Mouse (Mus musculus) embryonic facial prominence, embryonic 15.5 days (tissue): ENCODE measurements around the gene Gm13103. TPM values are rescaled to one million over a fixed set of nuclear protein-coding genes. Genes with fewer than 3 reads are reported as not detected.
"Not testable (repeated sequence)": the region's sequence is repeated elsewhere in the genome, so short reads cannot be mapped to it uniquely, and the experiment has no call there.

Experiments used
- ATAC-seq: fragments of 200-750 bp; cut with Nextera tagmentation; 2 replicates; pipeline ENCODE4 v1.8.0; 2017; ENCODE audit warnings: low read depth, moderate TSS enrichment; ENCODE audit not compliant: insufficient number of reproducible peaks, low FRiP score, low TSS enrichment
- H3K27ac ChIP-seq: fragments of 300-500 bp; sonication (generic); replicated peaks from 2 replicates; pipeline ENCODE4 v1.5.1; 2015; ENCODE audit warnings: mild to moderate bottlenecking, inconsistent platforms
- H3K27me3 ChIP-seq: fragments of 300-500 bp; sonication (generic); 2 replicates; pipeline ENCODE4 v1.6.1; 2015; ENCODE audit warnings: inconsistent platforms
- H3K36me3 ChIP-seq: fragments of 300-500 bp; sonication (generic); 2 replicates; pipeline ENCODE4 v1.6.1; 2015; ENCODE audit warnings: mild to moderate bottlenecking, inconsistent platforms
- H3K4me1 ChIP-seq: fragments of 300-500 bp; sonication (generic); 2 replicates; pipeline ENCODE4 v1.6.1; 2015; ENCODE audit warnings: inconsistent platforms
- H3K4me2 ChIP-seq: fragments of 300-500 bp; sonication (generic); replicated peaks from 2 replicates; pipeline ENCODE4 v1.6.1; 2015; ENCODE audit warnings: mild to moderate bottlenecking, inconsistent platforms
- H3K4me3 ChIP-seq: fragments of 300-500 bp; sonication (generic); replicated peaks from 2 replicates; pipeline ENCODE4 v1.5.1; 2015; ENCODE audit warnings: mild to moderate bottlenecking, inconsistent platforms
- H3K9ac ChIP-seq: fragments of 300-500 bp; sonication (generic); 2 replicates; pipeline ENCODE4 v1.6.1; 2015; ENCODE audit warnings: inconsistent platforms
- H3K9me3 ChIP-seq: fragments of 300-500 bp; sonication (generic); replicated peaks from 2 replicates; pipeline ENCODE4 v1.6.1; 2016; ENCODE audit warnings: inconsistent platforms
- WGBS: fragments of 180-500 bp; shearing (Covaris S2); methylation state at CpG from one replicate; pipeline ENCODE4 v1.1.7; 2015; 5-methylcytosine and 5-hydroxymethylcytosine counted together
- polyA plus RNA-seq: library from polyadenylated mRNA; unstranded; fragments of >200 nt; fragmentation: Nextera tagmentation; extraction: Ambion mirVana; gene quantifications from 2 replicates; pipeline ENCODE4 v1.2.1, GENCODE M21; 2015

Gm13103 gene
- not detected in 2 replicates for polyA plus RNA-seq

DNA sequence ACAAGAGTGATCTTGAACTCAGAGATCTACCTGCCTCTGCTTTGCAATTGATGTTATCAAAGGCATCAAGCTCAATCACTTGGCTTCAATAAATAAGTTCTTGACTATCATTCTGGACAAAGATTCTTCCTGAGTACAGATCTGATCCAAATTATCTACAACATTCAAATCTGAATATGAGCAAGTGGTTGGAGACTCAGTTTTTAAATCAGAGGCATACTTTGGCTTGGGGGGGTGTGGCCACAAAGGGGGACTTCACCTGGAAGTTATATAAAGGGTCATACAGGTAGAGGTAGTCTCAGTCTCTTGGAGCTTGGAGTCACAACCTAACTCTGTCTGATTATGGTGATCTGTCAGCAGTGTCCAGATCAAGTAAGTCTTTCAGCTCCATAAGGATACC, at the start of gene Gm13103:
TSS of gene Gm13103 (plus strand) at position 301 of the 400 bp plus-strand sequence.
- not testable (repeated sequence) for H3K9ac ChIP-seq, H3K27ac ChIP-seq, H3K36me3 ChIP-seq, H3K4me2 ChIP-seq, H3K27me3 ChIP-seq, H3K4me1 ChIP-seq, ATAC-seq, H3K4me3 ChIP-seq, H3K9me3 ChIP-seq

DNA sequence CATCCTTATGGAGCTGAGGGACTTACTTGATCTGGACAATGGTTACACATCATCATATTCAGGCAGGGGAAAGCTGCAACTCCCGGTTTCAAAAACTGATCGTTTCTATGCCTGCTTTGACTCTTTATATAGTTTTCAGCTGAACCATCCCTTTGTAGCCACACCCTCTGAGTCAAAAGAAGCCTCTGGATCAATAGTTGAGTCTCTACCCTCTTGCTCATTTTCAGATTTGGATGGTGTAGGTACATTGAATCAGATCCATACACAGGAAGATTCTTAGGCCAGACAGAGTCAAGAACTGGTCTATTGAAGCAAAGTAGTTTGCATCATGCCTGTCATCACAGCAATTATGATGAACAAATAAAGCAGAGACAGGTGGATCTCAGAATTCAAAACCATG, 30.3 kb upstream of the Gm13103 start, which contains the start of gene Gm13084:
TSS of gene Gm13084 (minus strand) at position 101 of the 400 bp plus-strand sequence.
- WGBS: 76% methylated on average over 2 of the region's 2 CpGs

DNA sequence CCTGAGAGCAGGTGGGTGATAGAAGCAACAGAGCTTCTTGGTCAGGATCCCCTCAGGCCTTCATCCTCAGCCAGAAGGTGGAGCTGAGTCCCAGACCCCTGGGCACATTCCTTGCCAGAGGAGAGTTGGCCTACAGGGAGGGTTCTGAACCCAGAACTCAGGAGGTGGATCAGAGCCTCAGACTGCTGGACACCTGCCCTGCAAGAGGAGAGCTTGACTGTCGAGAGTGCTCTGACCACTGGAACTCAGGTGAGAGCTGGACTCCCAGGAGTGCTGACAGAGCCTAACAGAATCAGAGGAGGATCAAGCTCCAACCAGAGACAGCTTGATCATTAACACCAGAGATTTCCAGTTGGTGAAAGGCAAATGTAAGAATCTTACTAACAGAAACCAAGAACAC, 36.1 kb downstream of the Gm13103 start:
- not testable (repeated sequence) for H3K9ac ChIP-seq, H3K27ac ChIP-seq, H3K4me3 ChIP-seq, H3K27me3 ChIP-seq, H3K4me1 ChIP-seq, H3K36me3 ChIP-seq, H3K9me3 ChIP-seq, ATAC-seq, H3K4me2 ChIP-seq
- 50% methylated on average over 1 of the region's 1 CpGs for WGBS

More for the DNA sequence above, 30.3 kb upstream of the Gm13103 start, which contains the start of gene Gm13084:
- Histone ChIP-seq H3K27ac (no peak within 1 kb of the TSS), H3K4me1 (no peaks in the 10 kb centered on the region), H3K9ac (no peak within 1 kb of the TSS), H3K9me3 (peaks cover 5% of the 10 kb centered on the region; the same call in 1 of the 2 replicates), H3K4me3 (no peak within 1 kb of the TSS), H3K36me3 (no peaks in the 10 kb centered on the region), H3K4me2 (no peak within 1 kb of the TSS), H3K27me3 (no peaks in the 10 kb centered on the region)
- no peak for ATAC-seq

DNA sequence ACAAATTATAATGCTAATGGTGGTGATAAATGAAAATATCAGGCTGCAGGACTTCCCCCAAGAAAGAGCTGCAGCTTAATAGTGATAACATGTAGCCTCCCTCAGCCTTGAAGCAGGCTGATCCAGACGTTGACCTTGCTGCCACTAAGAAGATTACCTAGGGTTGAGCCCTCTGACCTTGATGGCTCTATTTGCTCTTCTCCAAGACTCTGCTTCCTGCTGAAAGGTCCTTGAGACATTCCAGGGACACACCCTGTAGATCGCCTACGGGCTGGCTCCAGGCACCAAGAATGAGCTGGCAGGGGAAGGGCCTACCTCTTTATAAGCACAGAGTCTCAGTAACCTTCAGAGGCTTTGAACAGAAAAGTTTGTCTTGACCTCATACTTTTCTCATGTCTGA, 48.1 kb downstream of the Gm13103 start:
- H3K4me2 ChIP-seq, H3K4me1 ChIP-seq, H3K9ac ChIP-seq, H3K9me3 ChIP-seq, H3K27ac ChIP-seq, ATAC-seq, H3K36me3 ChIP-seq, H3K27me3 ChIP-seq, H3K4me3 ChIP-seq: not testable (repeated sequence)
- WGBS: 79% methylated on average over 3 of the region's 3 CpGs

DNA sequence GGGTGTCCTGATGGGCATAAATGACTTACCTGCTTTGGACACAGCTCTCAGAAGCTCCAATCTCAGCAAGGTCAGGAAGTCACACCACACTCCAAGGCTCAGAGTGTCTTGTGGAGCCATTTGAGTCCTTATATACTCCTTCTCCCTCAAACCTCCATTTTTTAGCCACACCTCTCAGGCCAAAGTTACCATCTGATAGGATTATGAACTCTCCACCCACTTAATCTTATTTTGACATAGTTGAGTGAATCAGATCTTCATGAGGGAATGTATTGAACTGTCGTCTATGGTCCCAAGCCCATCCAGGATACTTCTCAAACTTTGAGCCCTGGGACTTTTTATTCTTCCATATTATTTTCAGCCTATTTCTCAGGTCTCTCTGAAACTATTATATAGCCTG, 54.0 kb downstream of the Gm13103 start, which contains the start of gene Pramef6:
TSS of gene Pramef6 (minus strand) at position 101 of the 400 bp plus-strand sequence.
- H3K9ac ChIP-seq, H3K9me3 ChIP-seq, ATAC-seq, H3K4me3 ChIP-seq, H3K36me3 ChIP-seq, H3K4me1 ChIP-seq, H3K27ac ChIP-seq, H3K4me2 ChIP-seq, H3K27me3 ChIP-seq: not testable (repeated sequence)
- WGBS: 90% methylated on average over 1 of the region's 1 CpGs

Other genes with a start within 250 kb of the Gm13103 start
- not detected in 2 replicates for gene Gm13083, start 231.5 kb upstream of the Gm13103 start, polyA plus RNA-seq
- not detected in 2 replicates for gene Gm13088, start 189.3 kb upstream of the Gm13103 start, polyA plus RNA-seq
- gene Gm13089, start 143.8 kb upstream of the Gm13103 start, polyA plus RNA-seq: not detected in 2 replicates
- not detected in 2 replicates for gene Gm13078, start 127.0 kb upstream of the Gm13103 start, polyA plus RNA-seq
- not detected in 2 replicates for gene Gm13023, start 57.1 kb upstream of the Gm13103 start, polyA plus RNA-seq
- not detected in 2 replicates for gene Gm13084, start 30.4 kb upstream of the Gm13103 start, polyA plus RNA-seq
- not detected in 2 replicates for gene Pramef6, start 53.9 kb downstream of the Gm13103 start, polyA plus RNA-seq
- gene Pramef25, start 104.5 kb downstream of the Gm13103 start, polyA plus RNA-seq: not detected in 2 replicates
- gene Gm13101, start 120.5 kb downstream of the Gm13103 start, polyA plus RNA-seq: not detected in 2 replicates
- gene Pramef17, start 147.9 kb downstream of the Gm13103 start, polyA plus RNA-seq: not detected in 2 replicates
- not detected in 2 replicates for gene Pramel4, start 212.6 kb downstream of the Gm13103 start, polyA plus RNA-seq